Mouse (Mus musculus): ENCODE measurements at regions not wholly inside any gene's neighbourhood (a gene's known extent, or its start where the extent isn't known, plus 50 kb on each side); places are given as distances from the start of the nearest gene placed in this dataset.

DNA sequence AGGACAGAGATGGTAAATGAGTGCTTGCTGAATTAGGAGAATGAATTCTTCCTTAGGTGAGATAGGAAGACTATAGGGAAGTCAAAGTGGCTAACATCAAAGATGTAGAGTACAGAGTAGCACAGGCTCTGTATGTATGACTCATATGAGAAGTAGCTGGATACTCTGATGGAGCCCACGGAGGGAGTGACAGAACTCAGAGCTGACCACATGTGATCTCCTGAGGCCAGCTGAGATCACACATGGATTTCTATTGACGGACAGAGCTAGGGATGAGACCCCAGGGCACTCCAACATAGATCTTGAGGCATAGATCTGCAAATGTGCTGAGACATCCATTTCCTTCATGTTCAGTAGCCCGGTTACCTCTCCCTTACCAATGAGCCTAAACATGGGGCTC, 66.0 kb downstream of the Cops8 start:
- no peak overlapping the region for H3K4me2 ChIP-seq
- no peak overlapping the region for H3K4me3 ChIP-seq
- no peaks in the 10 kb centered on the region for H3K27me3 ChIP-seq
- 96% methylated on average over 3 of the region's 3 CpGs for WGBS
- H3K36me3 ChIP-seq, result no peaks in the 10 kb centered on the region
- no peaks in the 10 kb centered on the region for H3K4me1 ChIP-seq
- H3K27ac ChIP-seq, result no peak overlapping the region
- no peak overlapping the region for H3K9ac ChIP-seq
- no peaks in the 10 kb centered on the region for H3K9me3 ChIP-seq
- ATAC-seq (ENCODE audit: borderline replicate concordance, extremely low read depth, low FRiP score, low TSS enrichment), result no peak

DNA sequence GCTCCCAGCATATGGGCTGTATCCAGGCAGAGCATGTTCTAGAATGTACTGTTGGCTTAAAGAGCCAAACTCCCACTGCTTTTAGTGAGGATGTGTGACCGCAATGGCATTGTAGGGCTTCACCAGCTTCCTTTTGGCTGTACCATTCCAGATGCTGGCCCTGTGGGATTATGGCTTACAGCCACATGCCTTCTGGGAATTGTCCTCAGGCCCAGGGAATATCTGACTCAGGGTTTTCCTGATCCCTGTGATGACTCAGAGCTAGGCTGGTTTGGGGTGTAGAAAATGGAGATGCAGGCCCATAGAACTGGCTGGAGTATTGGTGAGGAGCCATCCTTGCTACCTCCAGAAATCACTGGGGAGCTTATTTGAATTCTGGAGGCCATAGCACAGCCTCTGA, 66.5 kb downstream of the Cops8 start:
- 83% methylated on average over 1 of the region's 1 CpGs for WGBS
- no peaks in the 10 kb centered on the region for H3K9me3 ChIP-seq
- no peak overlapping the region for H3K4me3 ChIP-seq
- H3K27ac ChIP-seq, result no peak overlapping the region
- H3K9ac ChIP-seq, result no peak overlapping the region
- no peaks in the 10 kb centered on the region for H3K36me3 ChIP-seq
- H3K4me2 ChIP-seq, result no peak overlapping the region
- ATAC-seq (ENCODE audit: borderline replicate concordance, extremely low read depth, low FRiP score, low TSS enrichment), result no peak
- no peaks in the 10 kb centered on the region for H3K27me3 ChIP-seq
- no peaks in the 10 kb centered on the region for H3K4me1 ChIP-seq

- WGBS, result 80% methylated on average over 3 of the region's 3 CpGs
- Histone ChIP-seq H3K27me3 (no peaks in the 10 kb centered on the region), H3K4me3 (no peak overlapping the region), H3K4me2 (no peak overlapping the region), H3K36me3 (no peaks in the 10 kb centered on the region), H3K9me3 (no peaks in the 10 kb centered on the region), H3K9ac (no peak overlapping the region), H3K27ac (no peak overlapping the region), H3K4me1 (no peaks in the 10 kb centered on the region)
- no peak for ATAC-seq (ENCODE audit: borderline replicate concordance, extremely low read depth, low FRiP score, low TSS enrichment)
These were observed 67.6 kb downstream of the Cops8 start for GRCm38 (mm10) chr1:90670346-90670745.

- H3K4me2 ChIP-seq, result no peak overlapping the region
- 70% methylated on average over 2 of the region's 2 CpGs for WGBS
- no peak overlapping the region for H3K9ac ChIP-seq
- no peak overlapping the region for H3K27ac ChIP-seq
- peaks cover 20% of the 10 kb centered on the region for H3K4me1 ChIP-seq
- H3K36me3 ChIP-seq, result no peaks in the 10 kb centered on the region
- ATAC-seq (ENCODE audit: borderline replicate concordance, extremely low read depth, low FRiP score, low TSS enrichment), result no peak
- no peaks in the 10 kb centered on the region for H3K9me3 ChIP-seq
- H3K27me3 ChIP-seq, result no peaks in the 10 kb centered on the region
- H3K4me3 ChIP-seq, result no peak overlapping the region
These were observed 71.0 kb downstream of the Cops8 start for GRCm38 (mm10) chr1:90673751-90674150.

- ATAC-seq (ENCODE audit: borderline replicate concordance, extremely low read depth, low FRiP score, low TSS enrichment), result 0 out of 2 replicates have a peak, but pooled peaks have one; percentile 50
- WGBS, result 32% methylated on average over 9 of the region's 9 CpGs
- no peak overlapping the region for H3K4me2 ChIP-seq
These were observed 73.6 kb downstream of the Cops8 start for GRCm38 (mm10) chr1:90676192-90677006.

DNA sequence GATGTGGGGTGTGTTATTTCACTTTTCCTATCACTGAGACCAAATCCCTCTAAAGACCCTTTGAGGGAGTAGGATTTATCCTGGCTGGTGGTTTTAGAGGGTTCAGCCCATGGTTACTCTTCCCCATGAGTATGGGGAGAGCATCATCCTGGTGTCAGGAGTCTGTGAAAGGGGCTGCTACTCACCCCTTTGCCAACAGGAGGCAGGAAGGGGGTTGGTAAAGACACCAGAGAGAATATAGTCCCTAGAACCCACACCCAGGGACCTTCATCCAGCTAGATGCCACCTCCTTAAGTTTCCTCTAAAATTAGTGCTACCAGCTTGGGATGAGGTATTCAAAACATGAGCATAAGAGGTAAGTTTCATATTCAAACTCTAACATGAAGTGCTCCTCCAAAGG, 74.4 kb downstream of the Cops8 start:
- no peak for ATAC-seq (ENCODE audit: borderline replicate concordance, extremely low read depth, low FRiP score, low TSS enrichment)

More at GRCm38 (mm10) chr1:90676192-90677006, 73.6 kb downstream of the Cops8 start:
- no peak overlapping the region for H3K4me3 ChIP-seq
- no peaks in the 10 kb centered on the region for H3K27me3 ChIP-seq
- no peaks in the 10 kb centered on the region for H3K36me3 ChIP-seq
- peaks cover 23% of the 10 kb centered on the region for H3K4me1 ChIP-seq
- H3K9me3 ChIP-seq, result no peaks in the 10 kb centered on the region
- 0 out of 2 replicates have a peak overlapping the region, but pooled peaks have one; percentile 0 for H3K27ac ChIP-seq
- H3K9ac ChIP-seq, result no peak overlapping the region

GRCm38 (mm10) chr1:90677651-90678201, 74.9 kb downstream of the Cops8 start:
- H3K4me2 ChIP-seq, result no peak overlapping the region
- no peaks in the 10 kb centered on the region for H3K36me3 ChIP-seq
- WGBS, result 45% methylated on average over 1 of the region's 1 CpGs
- H3K27ac ChIP-seq, result no peak overlapping the region
- H3K9me3 ChIP-seq, result no peaks in the 10 kb centered on the region
- peaks cover 23% of the 10 kb centered on the region for H3K4me1 ChIP-seq
- no peak overlapping the region for H3K9ac ChIP-seq
- H3K4me3 ChIP-seq, result no peak overlapping the region
- no peak for ATAC-seq (ENCODE audit: borderline replicate concordance, extremely low read depth, low FRiP score, low TSS enrichment)
- no peaks in the 10 kb centered on the region for H3K27me3 ChIP-seq

More for the DNA sequence above, 74.4 kb downstream of the Cops8 start:
- Histone ChIP-seq H3K4me3 (no peak overlapping the region), H3K9ac (no peak overlapping the region), H3K4me2 (no peak overlapping the region), H3K27me3 (no peaks in the 10 kb centered on the region), H3K9me3 (no peaks in the 10 kb centered on the region), H3K4me1 (peaks cover 23% of the 10 kb centered on the region), H3K27ac (no peak overlapping the region), H3K36me3 (no peaks in the 10 kb centered on the region)

- Histone ChIP-seq H3K9ac (no peak overlapping the region), H3K27ac (no peak overlapping the region), H3K4me1 (peaks cover 23% of the 10 kb centered on the region), H3K9me3 (no peaks in the 10 kb centered on the region), H3K4me2 (no peak overlapping the region), H3K27me3 (no peaks in the 10 kb centered on the region), H3K36me3 (no peaks in the 10 kb centered on the region), H3K4me3 (no peak overlapping the region)
- no peak for ATAC-seq (ENCODE audit: borderline replicate concordance, extremely low read depth, low FRiP score, low TSS enrichment)
- 38% methylated on average over 2 of the region's 2 CpGs for WGBS
These were observed 75.6 kb downstream of the Cops8 start for GRCm38 (mm10) chr1:90678416-90678815.

- no peaks in the 10 kb centered on the region for H3K9me3 ChIP-seq
- H3K36me3 ChIP-seq, result no peaks in the 10 kb centered on the region
- H3K4me3 ChIP-seq, result no peak overlapping the region
- no peak overlapping the region for H3K9ac ChIP-seq
- no peak overlapping the region for H3K4me2 ChIP-seq
- peaks cover 12% of the 10 kb centered on the region for H3K4me1 ChIP-seq
- 71% methylated on average over 5 of the region's 5 CpGs for WGBS
- H3K27me3 ChIP-seq, result no peaks in the 10 kb centered on the region
- no peak for ATAC-seq (ENCODE audit: borderline replicate concordance, extremely low read depth, low FRiP score, low TSS enrichment)
- no peak overlapping the region for H3K27ac ChIP-seq
These were observed 85.3 kb downstream of the Cops8 start for GRCm38 (mm10) chr1:90688086-90688485.

DNA sequence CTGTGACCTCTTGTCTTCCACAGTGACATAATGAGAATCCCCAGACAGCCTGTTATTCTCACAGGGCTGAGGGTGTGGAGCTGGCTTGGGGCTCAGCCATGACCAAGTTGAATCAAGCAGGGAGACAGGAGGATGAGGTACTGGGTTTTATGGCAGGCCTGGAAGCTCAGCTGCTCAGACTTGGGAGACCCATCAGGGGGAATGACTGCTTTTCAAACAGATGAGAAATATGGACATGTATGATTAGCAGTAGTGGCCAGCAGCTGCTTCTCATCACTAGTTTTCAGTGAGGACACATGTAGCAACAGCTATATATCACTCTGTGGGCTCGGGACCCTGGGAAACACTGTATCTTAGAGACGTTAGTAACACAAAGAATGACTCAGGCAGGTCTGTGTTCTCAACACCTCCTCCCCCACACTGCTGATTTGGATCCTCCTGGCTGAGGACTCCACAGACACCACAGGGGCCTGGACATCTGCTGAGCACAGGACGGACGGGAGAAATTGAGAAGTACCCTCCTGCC, 87.9 kb downstream of the Cops8 start:
- WGBS, result 33% methylated on average over 4 of the region's 4 CpGs
- peak overlapping the region; percentile 85 for H3K27ac ChIP-seq
- ATAC-seq (ENCODE audit: borderline replicate concordance, extremely low read depth, low FRiP score, low TSS enrichment), result peak; percentile 90

DNA sequence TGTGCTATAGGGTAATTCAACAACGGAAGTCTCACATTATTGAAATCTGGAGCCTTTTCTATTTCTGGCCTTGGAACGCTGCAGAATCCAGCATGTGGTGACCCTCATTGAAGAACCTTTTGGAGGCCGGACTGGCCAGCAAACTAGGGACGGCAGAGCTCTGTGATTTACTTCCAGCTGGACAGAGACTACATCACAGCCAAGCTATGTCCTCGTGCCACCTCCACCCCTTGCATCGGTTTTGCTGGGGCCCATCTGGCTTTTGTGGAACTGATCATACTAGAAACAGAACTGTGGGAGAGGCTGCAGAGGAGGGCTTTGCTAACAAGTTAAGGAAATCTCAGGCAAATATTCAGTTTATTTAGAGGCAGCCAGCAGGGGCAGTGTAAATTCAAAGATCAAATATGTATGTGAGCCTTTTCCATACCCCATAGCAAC, 88.4 kb downstream of the Cops8 start:
- H3K9me3 ChIP-seq, result no peaks in the 10 kb centered on the region
- peaks cover 12% of the 10 kb centered on the region for H3K4me1 ChIP-seq
- no peaks in the 10 kb centered on the region for H3K27me3 ChIP-seq
- no peak overlapping the region for H3K4me3 ChIP-seq
- WGBS, result 40% methylated on average over 6 of the region's 6 CpGs
- no peak overlapping the region for H3K4me2 ChIP-seq
- no peaks in the 10 kb centered on the region for H3K36me3 ChIP-seq
- H3K9ac ChIP-seq, result no peak overlapping the region
- peak overlapping the region; percentile 85 for H3K27ac ChIP-seq
- peak; percentile 88 for ATAC-seq (ENCODE audit: borderline replicate concordance, extremely low read depth, low FRiP score, low TSS enrichment)

More for the DNA sequence above, 87.9 kb downstream of the Cops8 start:
- Histone ChIP-seq H3K36me3 (no peaks in the 10 kb centered on the region), H3K4me2 (no peak overlapping the region), H3K9ac (no peak overlapping the region), H3K9me3 (no peaks in the 10 kb centered on the region), H3K4me1 (peaks cover 12% of the 10 kb centered on the region), H3K27me3 (no peaks in the 10 kb centered on the region), H3K4me3 (no peak overlapping the region)

- Histone ChIP-seq H3K4me3 (no peak overlapping the region), H3K4me2 (no peak overlapping the region), H3K27ac (no peak overlapping the region), H3K9me3 (no peaks in the 10 kb centered on the region), H3K36me3 (no peaks in the 10 kb centered on the region), H3K27me3 (no peaks in the 10 kb centered on the region), H3K4me1 (peaks cover 12% of the 10 kb centered on the region), H3K9ac (no peak overlapping the region)
- 54% methylated on average over 1 of the region's 1 CpGs for WGBS
- ATAC-seq (ENCODE audit: borderline replicate concordance, extremely low read depth, low FRiP score, low TSS enrichment), result no peak
These were observed 90.1 kb downstream of the Cops8 start for GRCm38 (mm10) chr1:90692851-90693250.

Measured in lung, embryonic 15.5 days (tissue).